Mouse (Mus musculus) limb, embryonic 15.5 days (tissue): ENCODE data around the gene Rab30. TPM values are rescaled to one million over a fixed set of nuclear protein-coding genes. Genes with fewer than 3 reads are reported as not detected.
A peak's percentile ranks its signal among the peaks of the same experiment; 100 is the strongest.

Source experiments
- ATAC-seq: fragments of 200-750 bp; cut with Nextera tagmentation; 2 replicates; pipeline ENCODE4 v1.8.0; 2017; ENCODE audit warnings: low read depth, moderate TSS enrichment; ENCODE audit not compliant: insufficient number of reproducible peaks, low FRiP score, low TSS enrichment
- H3K27ac ChIP-seq: fragments of 300-500 bp; sonication (generic); 2 replicates; pipeline ENCODE4 v1.5.1; 2015; ENCODE audit warnings: moderate library complexity, mild to moderate bottlenecking, inconsistent platforms
- H3K27me3 ChIP-seq: fragments of 300-500 bp; sonication (generic); 2 replicates; pipeline ENCODE4 v1.6.1; 2015; ENCODE audit warnings: inconsistent platforms
- H3K36me3 ChIP-seq: fragments of 300-500 bp; sonication (generic); 2 replicates; pipeline ENCODE4 v1.6.1; 2015; ENCODE audit warnings: inconsistent platforms
- H3K4me1 ChIP-seq: fragments of 300-500 bp; sonication (generic); 2 replicates; pipeline ENCODE4 v1.6.1; 2015; ENCODE audit warnings: inconsistent platforms
- H3K4me2 ChIP-seq: fragments of 300-500 bp; sonication (generic); 2 replicates; pipeline ENCODE4 v1.6.1; 2015; ENCODE audit warnings: mild to moderate bottlenecking, inconsistent platforms
- H3K4me3 ChIP-seq: fragments of 300-500 bp; sonication (generic); 2 replicates; pipeline ENCODE4 v1.5.1; 2015; ENCODE audit warnings: mild to moderate bottlenecking, inconsistent platforms
- H3K9ac ChIP-seq: fragments of 300-500 bp; sonication (generic); 2 replicates; pipeline ENCODE4 v1.6.1; 2015; ENCODE audit warnings: inconsistent platforms
- H3K9me3 ChIP-seq: fragments of 300-500 bp; sonication (generic); 2 replicates; pipeline ENCODE4 v1.6.1; 2016; ENCODE audit warnings: inconsistent platforms
- WGBS: fragments of 180-500 bp; shearing (Covaris S2); methylation state at CpG from one replicate; pipeline ENCODE4 v1.1.7; 2015; 5-methylcytosine and 5-hydroxymethylcytosine counted together
- polyA plus RNA-seq: library from polyadenylated mRNA; unstranded; fragments of >200 nt; fragmentation: Nextera tagmentation; extraction: Ambion mirVana; gene quantifications from 2 replicates; pipeline ENCODE4 v1.2.1, GENCODE M21; 2015

Gene Rab30
- polyA plus RNA-seq, 1 experiment from 2014 or later = 22.4 TPM

- H3K4me3 ChIP-seq = no peak overlapping the region
- 88% methylated on average over 4 of the region's 4 CpGs for WGBS
- H3K4me1 ChIP-seq = peaks cover 20% of the 10 kb centered on the region
- no peak overlapping the region for H3K27ac ChIP-seq
- H3K36me3 ChIP-seq = no peaks in the 10 kb centered on the region
- H3K9me3 ChIP-seq = no peaks in the 10 kb centered on the region
- no peaks in the 10 kb centered on the region for H3K27me3 ChIP-seq
- no peak overlapping the region for H3K9ac ChIP-seq
- no peak overlapping the region for H3K4me2 ChIP-seq
- ATAC-seq = no peak
Measured at GRCm38 (mm10) chr7:92871596-92871995, 130.2 kb downstream of the Rab30 start.

GRCm38 (mm10) chr7:92874116-92874675 lies 132.8 kb downstream of the Rab30 start, which contains the start of the genes Ddias and Prcp:
TSS of gene Ddias (minus strand) at chr7:92874247.
TSS of gene Prcp (plus strand) at chr7:92874470.
- Histone ChIP-seq H3K27ac (peak within 1 kb of the TSS; percentile 99), H3K9ac (peak within 1 kb of the TSS; percentile 62), H3K27me3 (no peaks in the 10 kb centered on the region), H3K4me3 (peak within 1 kb of the TSS; percentile 65), H3K9me3 (no peaks in the 10 kb centered on the region), H3K4me1 (peaks cover 26% of the 10 kb centered on the region), H3K36me3 (no peaks in the 10 kb centered on the region), H3K4me2 (peak within 1 kb of the TSS; percentile 80)
- WGBS = under 1% methylated on average over 53 of the region's 53 CpGs
- peak; percentile 85 for ATAC-seq

GRCm38 (mm10) chr7:92874761-92875408 lies 133.5 kb downstream of the Rab30 start:
- Histone ChIP-seq H3K27ac (peak overlapping the region; percentile 99), H3K9ac (peak overlapping the region; percentile 62), H3K4me2 (peak overlapping the region; percentile 80), H3K4me3 (peak overlapping the region; percentile 65), H3K9me3 (no peaks in the 10 kb centered on the region), H3K4me1 (peaks cover 26% of the 10 kb centered on the region), H3K36me3 (no peaks in the 10 kb centered on the region), H3K27me3 (no peaks in the 10 kb centered on the region)
- peak; percentile 82 for ATAC-seq
- 1% methylated on average over 28 of the region's 29 CpGs for WGBS

GRCm38 (mm10) chr7:92876066-92876465 lies 134.7 kb downstream of the Rab30 start:
- no peaks in the 10 kb centered on the region for H3K36me3 ChIP-seq
- peaks cover 26% of the 10 kb centered on the region for H3K4me1 ChIP-seq
- peak overlapping the region; percentile 65 for H3K4me3 ChIP-seq
- H3K27ac ChIP-seq = peak overlapping the region; percentile 79
- H3K9ac ChIP-seq = no peak overlapping the region
- H3K27me3 ChIP-seq = no peaks in the 10 kb centered on the region
- peak overlapping the region; percentile 80 for H3K4me2 ChIP-seq
- H3K9me3 ChIP-seq = no peaks in the 10 kb centered on the region
- 18% methylated on average over 3 of the region's 3 CpGs for WGBS
- ATAC-seq = no peak

- no peak for ATAC-seq
- peaks cover 26% of the 10 kb centered on the region for H3K4me1 ChIP-seq
Measured at GRCm38 (mm10) chr7:92876538-92876937, 135.1 kb downstream of the Rab30 start.

GRCm38 (mm10) chr7:92878575-92879285 lies 137.3 kb downstream of the Rab30 start:
- H3K27ac ChIP-seq = no peak overlapping the region
- H3K9ac ChIP-seq = no peak overlapping the region
- no peak overlapping the region for H3K4me2 ChIP-seq
- no peaks in the 10 kb centered on the region for H3K36me3 ChIP-seq
- H3K27me3 ChIP-seq = no peaks in the 10 kb centered on the region
- WGBS = 74% methylated on average over 7 of the region's 7 CpGs
- no peaks in the 10 kb centered on the region for H3K9me3 ChIP-seq
- H3K4me1 ChIP-seq = peaks cover 19% of the 10 kb centered on the region
- no peak for ATAC-seq
- H3K4me3 ChIP-seq = no peak overlapping the region

More at GRCm38 (mm10) chr7:92876538-92876937, 135.1 kb downstream of the Rab30 start:
- Histone ChIP-seq H3K27me3 (no peaks in the 10 kb centered on the region), H3K36me3 (no peaks in the 10 kb centered on the region), H3K4me2 (peak overlapping the region; percentile 80), H3K4me3 (peak overlapping the region; percentile 65), H3K27ac (peak overlapping the region; percentile 79), H3K9me3 (no peaks in the 10 kb centered on the region), H3K9ac (no peak overlapping the region)
- 7% methylated on average over 7 of the region's 7 CpGs for WGBS

GRCm38 (mm10) chr7:92883850-92884716 lies 142.7 kb downstream of the Rab30 start:
- no peaks in the 10 kb centered on the region for H3K9me3 ChIP-seq
- no peak overlapping the region for H3K4me2 ChIP-seq
- no peaks in the 10 kb centered on the region for H3K27me3 ChIP-seq
- no peak for ATAC-seq
- H3K4me3 ChIP-seq = no peak overlapping the region
- 89% methylated on average over 9 of the region's 9 CpGs for WGBS
- no peaks in the 10 kb centered on the region for H3K36me3 ChIP-seq
- no peak overlapping the region for H3K9ac ChIP-seq
- H3K27ac ChIP-seq = no peak overlapping the region
- H3K4me1 ChIP-seq = no peaks in the 10 kb centered on the region

- H3K27me3 ChIP-seq = no peaks in the 10 kb centered on the region
Measured at GRCm38 (mm10) chr7:92884998-92885660, 143.7 kb downstream of the Rab30 start.

GRCm38 (mm10) chr7:92886801-92887200 lies 145.4 kb downstream of the Rab30 start:
- H3K27ac ChIP-seq = no peak overlapping the region
- no peaks in the 10 kb centered on the region for H3K4me1 ChIP-seq
- H3K9me3 ChIP-seq = no peaks in the 10 kb centered on the region
- WGBS = 82% methylated on average over 7 of the region's 7 CpGs
- H3K4me3 ChIP-seq = no peak overlapping the region
- H3K36me3 ChIP-seq = no peaks in the 10 kb centered on the region
- no peak overlapping the region for H3K9ac ChIP-seq
- no peak for ATAC-seq
- no peak overlapping the region for H3K4me2 ChIP-seq
- H3K27me3 ChIP-seq = no peaks in the 10 kb centered on the region

More at GRCm38 (mm10) chr7:92884998-92885660, 143.7 kb downstream of the Rab30 start:
- Histone ChIP-seq H3K9me3 (no peaks in the 10 kb centered on the region), H3K9ac (no peak overlapping the region), H3K27ac (no peak overlapping the region), H3K36me3 (no peaks in the 10 kb centered on the region), H3K4me1 (no peaks in the 10 kb centered on the region), H3K4me2 (no peak overlapping the region), H3K4me3 (no peak overlapping the region)
- 55% methylated on average over 6 of the region's 6 CpGs for WGBS
- ATAC-seq = no peak

- 90% methylated on average over 5 of the region's 5 CpGs for WGBS
- no peak for ATAC-seq
- no peaks in the 10 kb centered on the region for H3K27me3 ChIP-seq
- H3K4me2 ChIP-seq = no peak overlapping the region
- no peak overlapping the region for H3K9ac ChIP-seq
- H3K4me1 ChIP-seq = no peaks in the 10 kb centered on the region
- no peak overlapping the region for H3K27ac ChIP-seq
- no peaks in the 10 kb centered on the region for H3K9me3 ChIP-seq
- H3K4me3 ChIP-seq = no peak overlapping the region
- H3K36me3 ChIP-seq = no peaks in the 10 kb centered on the region
Measured at GRCm38 (mm10) chr7:92887230-92887629, 145.8 kb downstream of the Rab30 start.

GRCm38 (mm10) chr7:92890211-92890610 lies 148.8 kb downstream of the Rab30 start:
- H3K4me1 ChIP-seq = no peaks in the 10 kb centered on the region
- no peak for ATAC-seq
- H3K27me3 ChIP-seq = no peaks in the 10 kb centered on the region
- no peak overlapping the region for H3K27ac ChIP-seq
- H3K9ac ChIP-seq = no peak overlapping the region
- WGBS = 13% methylated on average over 1 of the region's 1 CpGs
- no peak overlapping the region for H3K4me3 ChIP-seq
- H3K36me3 ChIP-seq = no peaks in the 10 kb centered on the region
- no peaks in the 10 kb centered on the region for H3K9me3 ChIP-seq
- no peak overlapping the region for H3K4me2 ChIP-seq
